Mouse (Mus musculus) heart, postnatal 0 days (tissue): Measurements from ENCODE around the gene Tbc1d1. TPM values are rescaled to one million over a fixed set of nuclear protein-coding genes. Genes with fewer than 3 reads are reported as not detected.

Source experiments
- ATAC-seq: fragments of 200-750 bp; cut with Nextera tagmentation; 2 replicates; pipeline ENCODE4 v1.8.0; 2017; ENCODE audit warnings: low read depth, moderate number of reproducible peaks, moderate library complexity; ENCODE audit not compliant: insufficient read depth
- DNase-seq: peaks from one replicate; pipeline ENCODE4 v3.0.0-alpha.2; 2016; ENCODE audit warnings: low spot score
- H3K27ac ChIP-seq: fragments of 300-500 bp; sonication (generic); 2 replicates; pipeline ENCODE4 v1.5.1; 2014; ENCODE audit warnings: low read depth, mild to moderate bottlenecking
- H3K27me3 ChIP-seq: fragments of 300-500 bp; sonication (generic); 2 replicates; pipeline ENCODE4 v1.6.1; 2014; ENCODE audit warnings: low read length, mixed read lengths; ENCODE audit not compliant: control insufficient read depth, insufficient read depth
- H3K36me3 ChIP-seq: fragments of 300-500 bp; sonication (generic); replicated peaks from 2 replicates; pipeline ENCODE4 v1.6.1; 2014; ENCODE audit warnings: low read length, mixed read lengths; ENCODE audit not compliant: control insufficient read depth, insufficient read depth
- H3K4me1 ChIP-seq: fragments of 300-500 bp; sonication (generic); 2 replicates; pipeline ENCODE4 v1.6.1; 2014; ENCODE audit warnings: antibody characterized with exemption; ENCODE audit not compliant: control insufficient read depth, insufficient read depth
- H3K4me2 ChIP-seq: fragments of 300-500 bp; sonication (generic); 2 replicates; pipeline ENCODE4 v1.6.1; 2014; ENCODE audit warnings: low read depth, mild to moderate bottlenecking, low read length, moderate library complexity
- H3K4me3 ChIP-seq: fragments of 300-500 bp; sonication (generic); 2 replicates; pipeline ENCODE4 v1.5.1; 2014; ENCODE audit warnings: low read depth, low read length
- H3K9ac ChIP-seq: fragments of 300-500 bp; sonication (generic); replicated peaks from 2 replicates; pipeline ENCODE4 v1.6.1; 2014; ENCODE audit warnings: low read depth, low read length, mixed read lengths
- H3K9me3 ChIP-seq: fragments of 300-500 bp; sonication (generic); replicated peaks from 2 replicates; pipeline ENCODE4 v1.6.1; 2016; ENCODE audit warnings: low read length; ENCODE audit not compliant: control insufficient read depth
- CTCF ChIP-seq: IDR thresholded peaks from 2 replicates; pipeline ENCODE4 v1.5.1; 2016; ENCODE audit warnings: antibody characterized with exemption, control low read depth, low read depth
- EP300 ChIP-seq: IDR thresholded peaks from 2 replicates; pipeline ENCODE4 v1.6.1; 2016; ENCODE audit warnings: antibody characterized with exemption, low read depth
- WGBS: fragments of 180-500 bp; shearing (Covaris S2); extraction: QIAGEN DNeasy Blood & Tissue Kit; methylation state at CpG from one replicate; pipeline ENCODE4 v1.1.7; 2014; 5-methylcytosine and 5-hydroxymethylcytosine counted together
- microRNA-seq: library from miRNA; unstranded; fragments of <30 nt; microRNA quantifications from one replicate; pipeline ENCODE4, GENCODE M21; 2016
- polyA plus RNA-seq: library from polyadenylated mRNA; unstranded; fragments of >200 nt; fragmentation: Nextera tagmentation; extraction: Ambion mirVana; gene quantifications from 2 replicates; pipeline ENCODE4 v1.2.1, GENCODE M21; 2015
- total RNA-seq: library from RNA; depleted of rRNA; stranded (reverse); fragments of >200 nt; gene quantifications from 2 replicates; pipeline ENCODE4 v1.2.3, GENCODE M21; 2014; ENCODE audit warnings: low replicate concordance; rRNA removed

Tbc1d1 gene
- total and polyA plus RNA-seq, 2 experiments from 2014 or later, result 22.4 to 55.4 TPM

GRCm38 (mm10) chr5:64392426-64393020, 236.4 kb downstream of the Tbc1d1 start:
- no peak overlapping the region for H3K27ac ChIP-seq
- H3K4me3 ChIP-seq, result no peak overlapping the region
- DNase-seq (no peak), ATAC-seq (no peak)
- no peaks in the 10 kb centered on the region for H3K27me3 ChIP-seq
- H3K9me3 ChIP-seq, result no peaks in the 10 kb centered on the region
- H3K36me3 ChIP-seq, result no peaks in the 10 kb centered on the region
- TF ChIP-seq CTCF, result no peak
- TF ChIP-seq EP300, result no peak
- no peak overlapping the region for H3K4me2 ChIP-seq
- H3K9ac ChIP-seq, result no peak overlapping the region
- H3K4me1 ChIP-seq, result peaks cover 27% of the 10 kb centered on the region
- 72% methylated on average over 8 of the region's 8 CpGs for WGBS

- no peaks in the 10 kb centered on the region for H3K27me3 ChIP-seq
- DNase-seq (no peak), ATAC-seq (no peak)
- no peaks in the 10 kb centered on the region for H3K36me3 ChIP-seq
- TF ChIP-seq CTCF, result no peak
- TF ChIP-seq EP300, result no peak
- H3K27ac ChIP-seq, result no peak overlapping the region
- no peaks in the 10 kb centered on the region for H3K9me3 ChIP-seq
- no peak overlapping the region for H3K4me3 ChIP-seq
- WGBS, result 45% methylated on average over 4 of the region's 4 CpGs
- H3K9ac ChIP-seq, result no peak overlapping the region
- no peak overlapping the region for H3K4me2 ChIP-seq
- peaks cover 20% of the 10 kb centered on the region for H3K4me1 ChIP-seq
These were observed 237.4 kb downstream of the Tbc1d1 start for GRCm38 (mm10) chr5:64393530-64393929.

GRCm38 (mm10) chr5:64398155-64398554, 242.1 kb downstream of the Tbc1d1 start:
- Histone ChIP-seq H3K4me2 (no peak overlapping the region), H3K4me1 (0 out of 2 replicates have a peak, but pooled peaks cover 3% of the 10 kb centered on the region)
- no peak for DNase-seq

GRCm38 (mm10) chr5:64400742-64401141, 244.6 kb downstream of the Tbc1d1 start:
- TF ChIP-seq CTCF, result no peak
- H3K9ac ChIP-seq, result no peak overlapping the region
- H3K4me3 ChIP-seq, result no peak overlapping the region
- DNase-seq, result no peak
- ATAC-seq, result no peak
- WGBS, result 90% methylated on average over 4 of the region's 4 CpGs
- H3K36me3 ChIP-seq, result no peaks in the 10 kb centered on the region
- no peak overlapping the region for H3K4me2 ChIP-seq
- H3K9me3 ChIP-seq, result no peaks in the 10 kb centered on the region
- no peak overlapping the region for H3K27ac ChIP-seq
- H3K27me3 ChIP-seq, result no peaks in the 10 kb centered on the region
- no peaks in the 10 kb centered on the region for H3K4me1 ChIP-seq

More at GRCm38 (mm10) chr5:64398155-64398554, 242.1 kb downstream of the Tbc1d1 start:
- 87% methylated on average over 13 of the region's 13 CpGs for WGBS
- Histone ChIP-seq H3K4me3 (no peak overlapping the region), H3K27me3 (no peaks in the 10 kb centered on the region), H3K36me3 (no peaks in the 10 kb centered on the region), H3K27ac (no peak overlapping the region), H3K9ac (no peak overlapping the region), H3K9me3 (no peaks in the 10 kb centered on the region)
- TF ChIP-seq CTCF, result no peak
- TF ChIP-seq EP300, result no peak
- ATAC-seq, result no peak

Small RNA genes lying within 50 kb of the gene (microRNA-seq; reads per million reads assigned to microRNA genes)
- gene Gm22395, result not detected

Other genes with a start within 250 kb of the Tbc1d1 start
- 3.2 and 5.8 TPM in 2 replicates for gene Rell1, start 187.4 kb upstream of the Tbc1d1 start, total RNA-seq
- 7.9 and 8.0 TPM in 2 replicates for gene Rell1, start 187.4 kb upstream of the Tbc1d1 start, polyA plus RNA-seq
- gene Pgm2, start 63.4 kb upstream of the Tbc1d1 start, total RNA-seq, result 5.8 and 6.5 TPM in 2 replicates
- gene Pgm2, start 63.4 kb upstream of the Tbc1d1 start, polyA plus RNA-seq, result 9.6 and 10.4 TPM in 2 replicates